Mouse (Mus musculus) heart, postnatal 36 days (tissue): Measurements from ENCODE around the gene Pitx1. TPM values are rescaled to one million over a fixed set of nuclear protein-coding genes. Genes with fewer than 3 reads are reported as not detected.

Experiments used
- DNase-seq, 2 experiments: peaks; one replicate each; pipeline ENCODE4 v3.0.0; 2021 to 2022
- intact Hi-C: fragments of 180-260 bp; cut with DNase I; formaldehyde crosslinking; loops from one replicate; pipeline ENCODE4 v1.15.1; 2025
- total RNA-seq, 2 experiments: library from RNA; stranded (reverse); gene quantifications; 2 replicates each; pipeline ENCODE4 v1.2.3; 2021

Gene Pitx1
- total RNA-seq, 2 experiments from 2014 or later, result not detected

- intact Hi-C loops, result no loop called here
These were observed 34.7 kb downstream of the Pitx1 start for GRCm38 (mm10) chr13:55801246-55801645.

GRCm38 (mm10) chr13:55786120-55786519 lies 49.9 kb downstream of the Pitx1 start:
- DNase-seq, result no peak
- intact Hi-C loops, result no loop called here

More at GRCm38 (mm10) chr13:55801246-55801645, 34.7 kb downstream of the Pitx1 start:
- DNase-seq, result no peak

GRCm38 (mm10) chr13:55784268-55784667 lies 51.7 kb downstream of the Pitx1 start, which contains the start of gene Catsper3:
Gene Catsper3 (plus strand): TSS chr13:55784568.
- DNase-seq, result no peak
- intact Hi-C loops, result no loop called here

DNA sequence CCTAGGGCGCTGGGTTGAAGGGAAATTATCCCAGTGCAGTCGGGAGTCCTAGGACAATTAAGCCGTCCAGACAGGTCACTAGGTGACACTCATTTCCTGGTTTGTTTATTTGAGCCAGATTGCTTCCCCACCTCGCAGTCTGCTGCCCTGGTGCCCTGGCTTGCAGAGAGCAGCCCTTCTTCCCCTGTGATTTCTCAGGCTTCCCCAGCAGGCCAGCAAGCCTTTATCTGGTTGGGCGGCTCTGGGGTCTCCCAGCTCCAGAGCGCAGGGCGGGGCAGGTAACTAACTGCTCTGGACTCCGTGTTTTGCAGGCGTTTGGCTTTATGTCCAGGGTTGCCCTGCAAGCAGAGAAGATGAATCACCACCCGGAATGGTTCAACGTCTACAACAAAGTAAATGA lies 60.9 kb downstream of the Pitx1 start:
- DNase-seq, result no peak
- intact Hi-C loops, result no loop called here

Other genes starting within 250 kb of the Pitx1 start
- 1 to 10 TPM; 9.0 to 9.7 TPM for gene B4galt7, start 236.3 kb downstream of the Pitx1 start, total RNA-seq
- gene Caml, start 213.2 kb downstream of the Pitx1 start, total RNA-seq, result 10 to 100 TPM; 12.5 TPM
- 10 to 100 TPM; 21.4 to 23.2 TPM for gene Ddx46, start 201.2 kb downstream of the Pitx1 start, total RNA-seq
- gene B230219D22Rik, start 143.1 kb downstream of the Pitx1 start, total RNA-seq, result 10 to 100 TPM; 39.6 to 45.0 TPM
- gene Txndc15, start 121.5 kb downstream of the Pitx1 start, total RNA-seq, result 10 to 100 TPM; 42.6 to 45.8 TPM
- 10 to 100 TPM; 45.2 to 49.6 TPM for gene Pcbd2, start 108.8 kb downstream of the Pitx1 start, total RNA-seq
- gene Catsper3, start 51.6 kb downstream of the Pitx1 start, total RNA-seq, result not detected